Mouse (Mus musculus) kidney, adult 2 months (tissue): ENCODE data around the gene Lekr1. TPM values are rescaled to one million over a fixed set of nuclear protein-coding genes. Genes with fewer than 3 reads are reported as not detected.

Experiments
- DNase-seq: peaks from one replicate; pipeline ENCODE4 v3.0.0; 2021
- H3K27ac ChIP-seq: fragments of 200-500 bp; 2 replicates; pipeline ENCODE4 v1.5.1; 2012; ENCODE audit warnings: low read depth, low read length, control low read depth, inconsistent platforms; ENCODE audit not compliant: insufficient read depth
- H3K27me3 ChIP-seq: fragments of 200-500 bp; replicated peaks from 2 replicates; pipeline ENCODE4 v1.6.1; 2012; ENCODE audit warnings: mild to moderate bottlenecking, moderate library complexity, low read length, inconsistent platforms; ENCODE audit not compliant: control insufficient read depth, insufficient read depth
- H3K36me3 ChIP-seq: fragments of 200-500 bp; 2 replicates; pipeline ENCODE4 v1.6.1; 2012; ENCODE audit warnings: mild to moderate bottlenecking, moderate library complexity, low read length, inconsistent platforms; ENCODE audit not compliant: control insufficient read depth, insufficient read depth
- H3K4me1 ChIP-seq: fragments of 200-500 bp; 2 replicates; pipeline ENCODE4 v1.6.1; 2011; ENCODE audit warnings: low read length; ENCODE audit not compliant: control insufficient read depth, insufficient read depth
- H3K4me3 ChIP-seq: fragments of 200-500 bp; 2 replicates; pipeline ENCODE4 v1.5.1; 2011; ENCODE audit warnings: mild to moderate bottlenecking, low read depth, low read length, control low read depth; ENCODE audit not compliant: insufficient read depth
- CTCF ChIP-seq: fragments of 200-500 bp; conservative IDR thresholded peaks from 2 replicates; pipeline ENCODE4 v1.5.1; 2011; ENCODE audit warnings: low read depth, mild to moderate bottlenecking, control low read depth, low read length, moderate library complexity, mixed read lengths; ENCODE audit not compliant: insufficient read depth, insufficient read length
- POLR2A ChIP-seq: fragments of 200-500 bp; IDR thresholded peaks from one replicate; pipeline ENCODE4 v1.6.1; 2011; ENCODE audit warnings: low read depth, low read length, control low read depth
- WGBS: fragments of 180-500 bp; shearing (Covaris S2); methylation state at CpG from one replicate; pipeline ENCODE4 v1.1.7; 2018; 5-methylcytosine and 5-hydroxymethylcytosine counted together
- polyA plus RNA-seq: library from polyadenylated mRNA; depleted of rRNA; stranded (reverse); fragments of >200 nt; gene quantifications from 2 replicates; pipeline ENCODE4 v1.2.3, GENCODE M21; 2012

The Lekr1 gene
- polyA plus RNA-seq, 1 experiment: 1.7 TPM

DNA sequence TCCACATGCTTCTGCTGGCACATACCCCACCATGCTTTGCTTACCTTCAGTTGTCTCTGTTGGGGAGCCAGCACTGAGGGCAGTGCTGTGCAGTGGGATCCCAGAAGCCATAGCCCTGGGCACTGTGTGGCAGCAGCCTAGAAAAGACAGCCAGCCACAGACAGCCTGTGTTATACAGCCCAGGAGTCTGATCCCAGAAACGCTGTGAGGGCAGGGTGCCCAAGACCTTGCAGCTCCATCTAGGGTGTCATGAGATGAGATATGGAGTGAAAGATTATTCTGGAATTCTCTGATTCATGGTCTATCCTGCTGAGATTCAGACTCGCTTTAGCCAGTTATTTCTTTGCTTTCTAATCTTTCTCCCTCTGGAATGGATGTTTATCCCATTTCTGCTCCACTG, 51.4 kb downstream of the Lekr1 start:
- DNase-seq: no peak
- WGBS: 95% methylated on average over 2 of the region's 2 CpGs
- H3K4me1 ChIP-seq: no peaks in the 10 kb centered on the region
- H3K27ac ChIP-seq: no peak overlapping the region
- H3K4me3 ChIP-seq: no peak overlapping the region
- TF ChIP-seq POLR2A (no peak), CTCF (no peak)
- H3K36me3 ChIP-seq: no peaks in the 10 kb centered on the region
- no peaks in the 10 kb centered on the region for H3K27me3 ChIP-seq

DNA sequence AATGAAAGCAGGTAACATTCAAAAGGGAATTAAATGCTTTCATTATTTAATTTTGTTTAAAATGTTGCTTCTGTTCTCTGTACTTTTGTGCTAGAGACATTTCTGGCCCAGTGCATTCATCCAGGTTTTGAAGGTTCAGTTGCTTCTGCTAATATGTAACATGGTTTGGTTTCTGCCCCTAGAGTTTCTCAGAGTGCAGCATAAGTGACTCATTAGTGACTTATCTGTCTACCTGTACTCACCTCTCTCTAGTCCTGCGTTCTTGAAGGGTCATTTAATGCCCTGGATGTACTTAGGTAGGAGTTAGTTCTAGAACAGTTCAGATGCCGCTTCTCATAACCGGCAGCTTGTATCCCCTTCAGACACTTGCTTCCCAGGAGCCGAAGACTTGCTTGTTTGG, 56.9 kb downstream of the Lekr1 start:
- H3K27me3 ChIP-seq: no peaks in the 10 kb centered on the region
- TF ChIP-seq CTCF (no peak), POLR2A (no peak)
- 53% methylated on average over 4 of the region's 4 CpGs for WGBS
- DNase-seq: peak; percentile 83
- peak overlapping the region; percentile 71 for H3K27ac ChIP-seq
- peaks cover 7% of the 10 kb centered on the region; the same call in 1 of the 2 replicates for H3K4me1 ChIP-seq
- H3K4me3 ChIP-seq: no peak overlapping the region
- no peaks in the 10 kb centered on the region for H3K36me3 ChIP-seq

DNA sequence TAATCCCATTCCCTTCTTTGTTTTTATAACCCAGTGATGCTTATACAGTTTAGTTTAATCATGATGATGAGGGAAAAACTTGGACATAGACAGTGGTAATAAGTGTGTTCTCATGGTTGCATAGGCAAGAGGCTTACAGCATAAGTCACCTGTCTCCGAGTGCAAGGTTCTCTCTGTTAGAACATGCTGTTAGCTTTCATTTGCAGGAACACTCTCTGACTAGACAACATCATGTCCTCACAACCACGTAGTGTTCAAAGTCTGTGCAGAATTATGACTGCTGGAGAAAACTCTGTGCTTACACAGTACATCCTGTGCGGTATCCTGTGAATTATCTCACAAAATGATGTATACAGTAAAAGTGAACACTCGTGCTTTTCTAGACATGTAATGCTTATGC, 57.6 kb downstream of the Lekr1 start:
- Histone ChIP-seq H3K27me3 (no peaks in the 10 kb centered on the region), H3K36me3 (no peaks in the 10 kb centered on the region), H3K27ac (no peak overlapping the region), H3K4me3 (no peak overlapping the region), H3K4me1 (peaks cover 7% of the 10 kb centered on the region; the same call in 1 of the 2 replicates)
- no peak for TF ChIP-seq POLR2A
- 51% methylated on average over 4 of the region's 4 CpGs for WGBS
- peak; percentile 47 for DNase-seq

DNA sequence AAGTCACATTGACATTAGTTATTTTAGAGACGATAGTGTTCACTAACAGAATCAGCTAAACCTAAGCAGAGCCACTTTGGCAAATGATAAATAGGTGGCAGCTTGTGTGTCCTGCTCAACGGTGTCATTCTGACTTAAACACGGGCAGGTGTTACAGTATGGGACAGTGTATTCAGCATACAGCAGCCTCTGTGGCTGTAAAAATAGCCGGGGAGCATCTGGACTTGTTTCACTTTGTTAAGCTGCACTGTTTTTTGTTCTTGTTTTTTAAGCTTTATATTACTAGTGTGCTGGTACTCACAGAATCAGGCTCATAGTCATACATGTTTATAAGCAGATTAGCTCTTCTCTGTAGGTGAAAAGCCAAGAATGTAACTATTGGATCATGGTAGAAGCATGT, 71.8 kb downstream of the Lekr1 start:
- Histone ChIP-seq H3K4me1 (no peaks in the 10 kb centered on the region), H3K27ac (no peak overlapping the region), H3K4me3 (no peak overlapping the region), H3K27me3 (no peaks in the 10 kb centered on the region), H3K36me3 (no peaks in the 10 kb centered on the region)
- TF ChIP-seq CTCF (no peak), POLR2A (no peak)
- WGBS: 78% methylated on average over 4 of the region's 4 CpGs
- no peak for DNase-seq

DNA sequence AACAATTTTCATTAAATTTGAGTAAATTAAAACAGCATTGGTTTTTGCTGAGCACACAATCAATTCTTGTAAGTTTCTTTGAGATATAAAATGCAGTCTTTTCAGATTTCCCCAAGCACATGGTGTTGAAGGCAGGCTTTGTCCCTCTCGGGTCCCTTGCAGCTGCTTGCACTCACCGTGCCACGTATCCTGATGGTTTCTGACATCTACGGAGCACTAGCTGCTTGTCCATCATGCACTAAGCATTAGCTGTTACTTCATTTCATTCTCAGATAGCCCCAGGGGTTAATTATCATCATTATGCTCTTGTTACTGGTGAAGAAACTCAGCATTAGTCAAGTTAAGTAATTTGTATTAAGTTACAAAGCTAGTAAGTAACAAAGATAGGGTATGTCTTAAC, 78.9 kb downstream of the Lekr1 start:
- H3K4me1 ChIP-seq: no peaks in the 10 kb centered on the region
- no peak overlapping the region for H3K27ac ChIP-seq
- H3K27me3 ChIP-seq: no peaks in the 10 kb centered on the region
- no peak for DNase-seq
- no peak overlapping the region for H3K4me3 ChIP-seq
- 82% methylated on average over 4 of the region's 4 CpGs for WGBS
- TF ChIP-seq CTCF (no peak), POLR2A (no peak)
- no peaks in the 10 kb centered on the region for H3K36me3 ChIP-seq

DNA sequence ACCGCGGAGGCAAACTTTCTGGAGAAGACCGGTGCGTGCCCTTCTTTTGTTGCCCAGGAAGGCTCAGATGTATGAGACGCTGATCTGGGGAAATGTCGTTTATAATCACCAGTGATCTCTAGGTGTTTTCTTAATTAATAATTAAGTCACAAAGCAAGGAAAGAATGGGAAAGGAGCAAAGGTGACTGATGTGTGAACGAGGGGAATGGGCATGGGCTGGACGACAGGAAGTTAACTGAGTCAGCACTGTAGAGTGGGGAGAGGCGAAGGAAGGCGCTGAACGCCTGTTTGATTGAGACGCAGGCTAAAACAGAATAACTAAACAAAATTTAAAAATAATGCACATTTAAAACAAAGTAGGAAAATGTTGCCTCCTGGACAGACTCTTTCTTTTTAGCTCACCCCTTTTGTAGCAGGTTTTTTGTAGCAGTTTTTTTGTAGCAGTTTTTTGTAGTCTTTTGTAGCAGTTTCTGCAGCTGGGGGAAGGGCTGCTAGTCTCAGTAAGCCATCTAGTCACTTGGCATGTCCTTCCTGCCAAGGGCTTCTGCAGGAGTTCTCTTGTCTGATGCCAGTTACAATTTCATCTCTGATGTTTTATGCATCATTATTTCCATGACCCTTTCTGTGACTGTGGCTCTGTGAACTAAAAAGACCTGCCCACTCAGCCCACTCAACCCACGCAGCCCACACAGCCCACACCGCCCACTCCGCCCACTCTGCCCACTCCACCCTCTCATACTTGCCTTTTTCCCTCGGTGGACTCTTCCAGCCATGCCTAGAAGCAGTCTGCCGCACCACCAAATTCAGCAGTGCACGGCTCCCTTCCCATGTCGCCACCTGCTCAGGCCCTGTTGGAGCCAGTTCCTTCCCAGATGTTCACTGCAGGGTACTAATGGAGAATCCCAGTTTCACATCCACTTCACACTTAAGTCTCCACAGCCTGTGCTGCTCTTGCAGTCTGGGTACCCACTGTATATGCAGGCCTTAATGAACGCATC, 98.8 kb downstream of the Lekr1 start:
- Histone ChIP-seq H3K4me1 (peaks cover 11% of the 10 kb centered on the region; the same call in 1 of the 2 replicates), H3K27ac (peak overlapping the region; percentile 45; the same call in 1 of the 2 replicates), H3K36me3 (no peaks in the 10 kb centered on the region), H3K27me3 (no peaks in the 10 kb centered on the region), H3K4me3 (0 out of 2 replicates have a peak overlapping the region, but pooled peaks have one; percentile 16)
- DNase-seq: peak; percentile 76
- TF ChIP-seq POLR2A: no peak
- TF ChIP-seq CTCF: no peak
- WGBS: 57% methylated on average over 20 of the region's 20 CpGs

DNA sequence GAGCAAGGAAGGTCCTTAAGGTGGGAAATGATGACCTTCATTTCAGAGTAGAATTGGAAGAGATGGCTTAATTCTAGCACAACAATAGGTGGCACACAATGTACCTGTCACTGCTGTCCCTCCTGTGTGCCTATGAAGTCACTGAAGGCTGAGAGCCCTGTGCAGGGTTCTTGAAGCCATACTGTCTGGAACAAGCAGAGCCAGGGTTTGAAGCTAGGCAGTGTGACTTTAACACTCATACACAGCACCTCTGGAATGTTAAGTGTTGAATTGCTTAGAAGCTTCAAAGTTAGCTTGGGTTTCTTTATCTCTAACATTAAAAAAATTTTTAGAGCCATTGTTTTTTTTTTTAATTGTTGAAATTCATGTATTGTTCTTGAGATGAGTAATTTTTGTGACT, 100.4 kb downstream of the Lekr1 start:
- H3K4me3 ChIP-seq: no peak overlapping the region
- H3K36me3 ChIP-seq: no peaks in the 10 kb centered on the region
- no peak overlapping the region for H3K27ac ChIP-seq
- no peak for TF ChIP-seq CTCF
- no peak for TF ChIP-seq POLR2A
- DNase-seq: no peak
- H3K4me1 ChIP-seq: peaks cover 11% of the 10 kb centered on the region; the same call in 1 of the 2 replicates
- H3K27me3 ChIP-seq: no peaks in the 10 kb centered on the region
